Mouse (Mus musculus) small intestine, adult 2 months (tissue): ENCODE measurements around the gene Gm12248.

Experiments
- CTCF ChIP-seq: fragments of 200-500 bp; IDR thresholded peaks from 2 replicates; pipeline ENCODE4 v1.5.1; 2012; ENCODE audit warnings: low read depth, mild to moderate bottlenecking, control low read depth, inconsistent platforms, low read length, moderate library complexity, mixed read lengths; ENCODE audit not compliant: insufficient replicate concordance, insufficient read length; ENCODE audit errors: extremely low read depth
- POLR2A ChIP-seq: fragments of 200-500 bp; IDR thresholded peaks from 2 replicates; pipeline ENCODE4 v1.6.1; 2012; ENCODE audit warnings: low read depth, mild to moderate bottlenecking, control low read depth, inconsistent platforms, low read length, moderate library complexity

DNA sequence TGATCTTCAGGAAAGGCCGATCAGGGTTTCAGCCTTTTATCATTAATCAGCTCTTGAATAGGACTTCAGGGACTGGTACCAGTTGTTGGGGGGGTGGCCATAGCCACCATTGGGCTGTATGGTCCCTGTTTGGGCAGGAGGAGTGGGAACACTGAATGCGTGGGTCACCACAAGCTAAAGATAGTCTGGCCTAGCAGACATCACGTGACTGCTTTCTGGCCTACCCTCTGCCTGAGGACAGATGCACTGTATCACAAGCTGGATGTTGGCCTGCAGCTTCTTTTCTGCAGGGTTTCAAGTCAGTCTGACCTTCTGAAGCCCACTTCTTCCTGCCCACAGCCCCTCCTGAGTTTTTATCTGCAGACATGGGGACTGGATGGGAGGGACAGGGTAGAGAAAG lies 59.3 kb downstream of the Gm12248 start:
- TF ChIP-seq POLR2A (no peak), CTCF (no peak)
